Mouse (Mus musculus) MEL (cell line): ENCODE results near the gene Gm19684. TPM values are rescaled to one million over a fixed set of nuclear protein-coding genes. Genes with fewer than 3 reads are reported as not detected.
"Not testable (repeated sequence)": the region's sequence is repeated elsewhere in the genome, so short reads cannot be mapped to it uniquely, and the experiment has no call there.

Experiments used
- DNase-seq: peaks from one replicate; pipeline ENCODE4 v3.0.0; 2011; ENCODE audit warnings: low read depth, low spot score
- H3K27ac ChIP-seq: 2 replicates; pipeline ENCODE4 v1.5.1; 2012; ENCODE audit warnings: low read depth, mild to moderate bottlenecking, control low read depth, low read length, moderate library complexity; ENCODE audit not compliant: control insufficient read depth
- H3K27me3 ChIP-seq, 2 experiments: fragments of 150-350 bp in 1 of 2; sonication (generic) in 1 of 2; 2 replicates each; pipeline ENCODE4 v1.6.1; 2012; ENCODE audit warnings: low read length in 2 of 2, mild to moderate bottlenecking in 2 of 2, improper control_type of control experiment in 1 of 2, moderate library complexity in 1 of 2; ENCODE audit not compliant: insufficient read depth in 2 of 2, control insufficient read depth in 1 of 2
- H3K36me3 ChIP-seq, 2 experiments: 2 replicates each; pipeline ENCODE4 v1.6.1; 2012 to 2014; ENCODE audit warnings: low read length in 2 of 2, improper control_type of control experiment in 1 of 2, inconsistent platforms in 1 of 2, mild to moderate bottlenecking in 1 of 2; ENCODE audit not compliant: insufficient read depth in 2 of 2, control insufficient read depth in 1 of 2
- H3K4me1 ChIP-seq, 2 experiments: fragments of 150-350 bp in 1 of 2; sonication (generic) in 1 of 2; 2 replicates each; pipeline ENCODE4 v1.6.1; 2012; ENCODE audit warnings: low read length in 2 of 2, improper control_type of control experiment in 1 of 2, mild to moderate bottlenecking in 1 of 2; ENCODE audit not compliant: insufficient read depth in 2 of 2, control insufficient read depth in 1 of 2
- H3K4me3 ChIP-seq, 2 experiments: fragments of 150-350 bp in 1 of 2; sonication (generic) in 1 of 2; 2 replicates each; pipeline ENCODE4 v1.5.1; 2012; ENCODE audit warnings: low read depth in 2 of 2, low read length in 2 of 2, mild to moderate bottlenecking in 2 of 2, moderate library complexity in 2 of 2, control low read depth in 1 of 2, improper control_type of control experiment in 1 of 2; ENCODE audit not compliant: control insufficient read depth in 1 of 2, insufficient read depth in 1 of 2
- H3K79me2 ChIP-seq: 2 replicates; pipeline ENCODE4 v1.6.1; 2012; ENCODE audit warnings: mild to moderate bottlenecking, low read length, moderate library complexity; ENCODE audit not compliant: control insufficient read depth, poor library complexity, insufficient read depth
- H3K9ac ChIP-seq: 2 replicates; pipeline ENCODE4 v1.6.1; 2012; ENCODE audit warnings: low read depth, mild to moderate bottlenecking, control low read depth, low read length, moderate library complexity; ENCODE audit not compliant: control insufficient read depth, poor library complexity, severe bottlenecking
- H3K9me3 ChIP-seq: fragments of 150-350 bp; sonication (generic); replicated peaks from 2 replicates; pipeline ENCODE4 v1.6.1; 2012; ENCODE audit warnings: mild to moderate bottlenecking, low read length, improper control_type of control experiment, moderate library complexity; ENCODE audit not compliant: insufficient read depth
- BHLHE40 ChIP-seq: IDR thresholded peaks from 2 replicates; pipeline ENCODE4 v1.6.1; 2012; ENCODE audit warnings: low read depth, mild to moderate bottlenecking, inconsistent platforms, low read length, improper control_type of control experiment, borderline replicate concordance
- CHD1 ChIP-seq: IDR thresholded peaks from 2 replicates; pipeline ENCODE4 v1.6.1; 2012; ENCODE audit warnings: low read depth, mild to moderate bottlenecking, inconsistent platforms, low read length, improper control_type of control experiment
- CHD2 ChIP-seq: IDR thresholded peaks from 2 replicates; pipeline ENCODE4 v1.6.1; 2011; ENCODE audit warnings: low read length, improper control_type of control experiment
- CTCF ChIP-seq, 3 experiments: IDR thresholded peaks in 2 of 3; conservative IDR thresholded peaks in 1 of 3; 2 replicates each; pipeline ENCODE4 v1.5.1; 2011 to 2012; ENCODE audit warnings: low read length in 3 of 3, low read depth in 2 of 3, mild to moderate bottlenecking in 2 of 3, improper control_type of control experiment in 1 of 3, inconsistent platforms in 1 of 3, mixed read lengths in 1 of 3, moderate library complexity in 1 of 3; ENCODE audit not compliant: control insufficient read depth in 1 of 3, insufficient read depth in 1 of 3, poor library complexity in 1 of 3, severe bottlenecking in 1 of 3
- E2F4 ChIP-seq: IDR thresholded peaks from 2 replicates; pipeline ENCODE4 v1.6.1; 2011; ENCODE audit warnings: low read depth, low read length, improper control_type of control experiment, borderline replicate concordance
- GABPA ChIP-seq: IDR thresholded peaks from 2 replicates; pipeline ENCODE4 v1.6.1; 2012; ENCODE audit warnings: low read depth, mild to moderate bottlenecking, inconsistent platforms, low read length, improper control_type of control experiment, moderate library complexity
- GATA1 ChIP-seq: IDR thresholded peaks from 2 replicates; pipeline ENCODE4 v1.6.1; 2011; ENCODE audit warnings: low read depth, low read length, improper control_type of control experiment
- KAT2A ChIP-seq: conservative IDR thresholded peaks from 2 replicates; pipeline ENCODE4 v1.6.1; 2012; ENCODE audit warnings: low read depth, low read length, improper control_type of control experiment, inconsistent platforms
- MAFK ChIP-seq: IDR thresholded peaks from 2 replicates; pipeline ENCODE4 v1.6.1; 2011; ENCODE audit warnings: low read depth, mild to moderate bottlenecking, low read length, improper control_type of control experiment, borderline replicate concordance
- MAX ChIP-seq: IDR thresholded peaks from 2 replicates; pipeline ENCODE4 v1.6.1; 2011; ENCODE audit warnings: low read length, improper control_type of control experiment
- MEF2A ChIP-seq: IDR thresholded peaks from 2 replicates; pipeline ENCODE4 v1.6.1; 2014; ENCODE audit warnings: low read depth, mild to moderate bottlenecking, inconsistent platforms, low read length, improper control_type of control experiment; ENCODE audit not compliant: poor library complexity, insufficient replicate concordance, severe bottlenecking; ENCODE audit errors: extremely low read depth
- MXI1 ChIP-seq: IDR thresholded peaks from 2 replicates; pipeline ENCODE4 v1.6.1; 2011; ENCODE audit warnings: mild to moderate bottlenecking, low read depth, low read length, improper control_type of control experiment
- MYC ChIP-seq: IDR thresholded peaks from 2 replicates; pipeline ENCODE4 v1.6.1; 2011; ENCODE audit warnings: low read depth, mild to moderate bottlenecking, low read length, improper control_type of control experiment, moderate library complexity
- NELFE ChIP-seq: IDR thresholded peaks from 2 replicates; pipeline ENCODE4 v1.6.1; 2011; ENCODE audit warnings: low read depth, low read length, improper control_type of control experiment
- NRF1 ChIP-seq: IDR thresholded peaks from 2 replicates; pipeline ENCODE4 v1.6.1; 2014; ENCODE audit warnings: low read depth, mild to moderate bottlenecking, inconsistent platforms, low read length, improper control_type of control experiment, moderate library complexity; ENCODE audit not compliant: poor library complexity, insufficient read depth, severe bottlenecking
- POLR2A ChIP-seq, 2 experiments: IDR thresholded peaks; 2 replicates each; pipeline ENCODE4 v1.6.1; 2011 to 2012; ENCODE audit warnings: low read length in 2 of 2, mild to moderate bottlenecking in 2 of 2, control low read depth in 1 of 2, improper control_type of control experiment in 1 of 2, low read depth in 1 of 2, moderate library complexity in 1 of 2; ENCODE audit not compliant: control insufficient read depth in 1 of 2, insufficient read depth in 1 of 2, poor library complexity in 1 of 2
- POLR2AphosphoS2 ChIP-seq: IDR thresholded peaks from 2 replicates; pipeline ENCODE4 v1.6.1; 2011; ENCODE audit warnings: low read length, improper control_type of control experiment
- POLR2AphosphoS5 ChIP-seq: IDR thresholded peaks from 2 replicates; pipeline ENCODE4 v1.6.1; 2012; ENCODE audit warnings: low read depth, borderline replicate concordance, mild to moderate bottlenecking, inconsistent platforms, low read length, moderate library complexity, mixed read lengths
- RAD21 ChIP-seq: IDR thresholded peaks from 2 replicates; pipeline ENCODE4 v1.6.1; 2011; ENCODE audit warnings: mild to moderate bottlenecking, low read depth, low read length, improper control_type of control experiment
- RCOR1 ChIP-seq: IDR thresholded peaks from 2 replicates; pipeline ENCODE4 v1.6.1; 2012; ENCODE audit warnings: low read depth, mild to moderate bottlenecking, inconsistent platforms, low read length, improper control_type of control experiment
- SIN3A ChIP-seq: IDR thresholded peaks from 2 replicates; pipeline ENCODE4 v1.6.1; 2012; ENCODE audit warnings: low read length, improper control_type of control experiment, inconsistent platforms
- SMC3 ChIP-seq: IDR thresholded peaks from 2 replicates; pipeline ENCODE4 v1.6.1; 2011; ENCODE audit warnings: low read depth, low read length, improper control_type of control experiment
- TCF12 ChIP-seq: IDR thresholded peaks from 2 replicates; pipeline ENCODE4 v1.6.1; 2014; ENCODE audit warnings: low read depth, mild to moderate bottlenecking, inconsistent platforms, low read length, improper control_type of control experiment, moderate library complexity
- UBTF ChIP-seq: IDR thresholded peaks from 2 replicates; pipeline ENCODE4 v1.6.1; 2012; ENCODE audit warnings: low read depth, mild to moderate bottlenecking, inconsistent platforms, low read length, improper control_type of control experiment, moderate library complexity, borderline replicate concordance; ENCODE audit not compliant: insufficient read depth
- USF1 ChIP-seq: IDR thresholded peaks from 2 replicates; pipeline ENCODE4 v1.6.1; 2014; ENCODE audit warnings: low read depth, mild to moderate bottlenecking, inconsistent platforms, low read length, improper control_type of control experiment, moderate library complexity
- USF2 ChIP-seq, 2 experiments: IDR thresholded peaks; 2 replicates each; pipeline ENCODE4 v1.6.1; 2011 to 2012; ENCODE audit warnings: improper control_type of control experiment in 2 of 2, low read length in 2 of 2, borderline replicate concordance in 1 of 2, inconsistent platforms in 1 of 2, low read depth in 1 of 2, mild to moderate bottlenecking in 1 of 2; ENCODE audit not compliant: insufficient read depth in 1 of 2
- ZC3H11A ChIP-seq: IDR thresholded peaks from 2 replicates; pipeline ENCODE4 v1.6.1; 2012; ENCODE audit warnings: low read depth, mild to moderate bottlenecking, inconsistent platforms, low read length, improper control_type of control experiment
- ZKSCAN1 ChIP-seq: IDR thresholded peaks from 2 replicates; pipeline ENCODE4 v1.6.1; 2012; ENCODE audit warnings: low read depth, mild to moderate bottlenecking, inconsistent platforms, low read length, improper control_type of control experiment, moderate library complexity
- polyA plus RNA-seq, 2 experiments: library from polyadenylated mRNA; stranded (reverse) in 1 of 2; unstranded in 1 of 2; fragments of >175 nt in 1 of 2; fragments of >200 nt in 1 of 2; gene quantifications; 2 replicates each; pipeline versions ENCODE4 v1.2.1 to v1.2.4; 2012; ENCODE audit warnings: low replicate concordance in 2 of 2, low read depth in 1 of 2; ENCODE audit not compliant: insufficient read length in 2 of 2, insufficient read depth in 1 of 2, missing spikeins in 1 of 2
- total RNA-seq: library from RNA; depleted of rRNA; stranded (reverse); fragments of 300-350 nt; gene quantifications from 2 replicates; pipeline ENCODE4 v1.2.3, GENCODE M21; 2012

Gm19684 gene
- total and polyA plus RNA-seq, 3 experiments, result not detected

GRCm38 (mm10) chr17:36128968-36129817 is 7.7 kb downstream of the Gm19684 start, which contains the start of gene Gm7030:
Gm7030 (minus strand) TSS chr17:36129425.
- H3K79me2 ChIP-seq, H3K27me3 ChIP-seq, DNase-seq, H3K9ac ChIP-seq, H3K9me3 ChIP-seq, H3K4me1 ChIP-seq, H3K27ac ChIP-seq, H3K4me3 ChIP-seq, H3K36me3 ChIP-seq: not testable (repeated sequence)

- H3K36me3 ChIP-seq, result no peaks in the 10 kb centered on the region
- no peak for TF ChIP-seq CHD2
- TF ChIP-seq UBTF, result no peak
- TF ChIP-seq SIN3A, result no peak
- no peak for TF ChIP-seq POLR2AphosphoS5
- no peak for TF ChIP-seq USF1
- 0 out of 2 replicates have a peak, but pooled peaks have one; percentile 12 for TF ChIP-seq ZC3H11A
- no peak for TF ChIP-seq USF2 (IDR thresholded peaks at IDR 0.05; ENCODE audit: borderline replicate concordance in 1 of 2, insufficient read depth in 1 of 2, low read depth in 1 of 2, low read length in 2 of 2)
- no peak for TF ChIP-seq POLR2A (IDR thresholded peaks at IDR 0.05; ENCODE audit: control insufficient read depth in 1 of 2, insufficient read depth in 1 of 2, low read depth in 1 of 2, low read length in 2 of 2, poor library complexity in 1 of 2)
- TF ChIP-seq CHD1, result no peak
- TF ChIP-seq POLR2AphosphoS2, result no peak
- peak; percentile 33 to 47 (median 35) for TF ChIP-seq CTCF (IDR thresholded peaks at IDR 0.05 in 2 of 3, conservative IDR thresholded peaks at IDR 0.05 in 1 of 3; ENCODE audit: control insufficient read depth in 1 of 3, insufficient read depth in 1 of 3, low read depth in 2 of 3, low read length in 3 of 3, poor library complexity in 1 of 3, severe bottlenecking in 1 of 3)
- TF ChIP-seq MEF2A, result no peak
- no peak for TF ChIP-seq MXI1
- no peak for TF ChIP-seq TCF12
- TF ChIP-seq BHLHE40, result no peak
- TF ChIP-seq NRF1, result no peak
- TF ChIP-seq GABPA, result no peak
- no peak for TF ChIP-seq MAX
- no peak for TF ChIP-seq GATA1
- no peak for TF ChIP-seq MAFK
- no peak for TF ChIP-seq NELFE
- no peak for TF ChIP-seq RCOR1
- no peak for TF ChIP-seq MYC
- peak; percentile 30; the same call in 1 of the 2 replicates for TF ChIP-seq SMC3
- TF ChIP-seq RAD21, result peak; percentile 22
- TF ChIP-seq ZKSCAN1, result no peak
- TF ChIP-seq KAT2A, result no peak
- TF ChIP-seq E2F4, result no peak
These were observed 10.2 kb downstream of the Gm19684 start for GRCm38 (mm10) chr17:36131516-36132265.

More at GRCm38 (mm10) chr17:36131516-36132265, 10.2 kb downstream of the Gm19684 start:
- peak; percentile 32 for DNase-seq
- no peak overlapping the region for H3K27ac ChIP-seq
- H3K27me3 ChIP-seq, result peaks cover 4 to 6% of the 10 kb centered on the region in 2 experiments
- H3K4me1 ChIP-seq, result no peaks in the 10 kb centered on the region
- H3K4me3 ChIP-seq, result no peak overlapping the region
- H3K9ac ChIP-seq, result no peak overlapping the region
- no peaks in the 10 kb centered on the region for H3K79me2 ChIP-seq
- no peaks in the 10 kb centered on the region for H3K9me3 ChIP-seq
